ENCODE assay signal across 12 mouse cellular contexts in genomic region chr3:96000080-96000632, GRCm38 (mm10). TPM values are rescaled to one million over a fixed set of nuclear protein-coding genes. Genes with fewer than 3 reads are reported as not detected.
DNase-seq lines count a peak whose midpoint lies in the region; ATAC-seq and TF ChIP-seq lines count a peak whose summit lies in the region.
"Had no signal": no experiment of that assay in that cellular context is flagged by ENCODE, and none has a peak within 500 bp of the region (broad histone marks: within the 10 kb centered on the region; RNA-seq: fewer than 3 reads in every experiment).

No protein-coding gene starts in this region.

- H3K36me3 ChIP-seq in kidney, embryonic 15.5 days = no peaks in the 10 kb centered on the region
- H3K36me3 ChIP-seq in kidney, embryonic 14.5 days (ENCODE audit: control insufficient read depth, insufficient read depth, low read length) = no peaks in the 10 kb centered on the region
- no peaks in the 10 kb centered on the region for H3K36me3 ChIP-seq in liver, embryonic 13.5 days

- 47% methylated on average over 14 of the region's 14 CpGs for WGBS in cerebellum, adult 2 months
- WGBS in kidney, embryonic 15.5 days = 83% methylated on average over 14 of the region's 14 CpGs
- 81% methylated on average over 14 of the region's 14 CpGs for WGBS in kidney, embryonic 14.5 days
- WGBS in liver, embryonic 13.5 days (ENCODE audit: insufficient replicate concordance) = 71% methylated on average over 14 of the region's 14 CpGs

- H3K4me1 ChIP-seq in cerebellum, adult 2 months (ENCODE audit: control insufficient read depth, insufficient read depth, low read length) = peaks cover 28% of the 10 kb centered on the region
- peaks cover 29% of the 10 kb centered on the region for H3K4me1 ChIP-seq in kidney, embryonic 15.5 days
- peaks cover 7% of the 10 kb centered on the region; the same call in 1 of the 2 replicates for H3K4me1 ChIP-seq in kidney, embryonic 14.5 days (ENCODE audit: control insufficient read depth, insufficient read depth, low read length)
- peaks cover 7% of the 10 kb centered on the region for H3K4me1 ChIP-seq in brown adipose tissue, adult 24 weeks (ENCODE audit: control insufficient read depth, insufficient read depth, insufficient read length, low read length)
- peaks cover 57% of the 10 kb centered on the region for H3K4me1 ChIP-seq in liver, embryonic 13.5 days (replicated peaks)

- no peak overlapping the region for H3K4me3 ChIP-seq in cerebellum, adult 2 months (replicated peaks; ENCODE audit: insufficient read depth, low read depth, low read length)
- H3K4me3 ChIP-seq in kidney, embryonic 15.5 days (replicated peaks) = no peak overlapping the region
- H3K4me3 ChIP-seq in kidney, embryonic 14.5 days (ENCODE audit: low read length) = no peak overlapping the region
- no peak overlapping the region for H3K4me3 ChIP-seq in brown adipose tissue, adult 24 weeks (ENCODE audit: insufficient read depth, low read depth, low read length)
- no peak overlapping the region for H3K4me3 ChIP-seq in liver, embryonic 13.5 days (replicated peaks)

- H3K9ac ChIP-seq in kidney, embryonic 15.5 days = no peak overlapping the region
- H3K9ac ChIP-seq in kidney, embryonic 14.5 days (ENCODE audit: low read depth, low read length) = no peak overlapping the region
- peak overlapping the region; percentile 42 for H3K9ac ChIP-seq in liver, embryonic 13.5 days

- no peaks in the 10 kb centered on the region for H3K27me3 ChIP-seq in cerebellum, adult 2 months (ENCODE audit: control insufficient read depth, insufficient read depth, low read length)
- no peaks in the 10 kb centered on the region for H3K27me3 ChIP-seq in kidney, embryonic 15.5 days
- no peaks in the 10 kb centered on the region for H3K27me3 ChIP-seq in kidney, embryonic 14.5 days (ENCODE audit: control insufficient read depth, insufficient read depth, low read length)
- peaks cover 29% of the 10 kb centered on the region for H3K27me3 ChIP-seq in liver, embryonic 13.5 days

- peak overlapping the region; percentile 46 for H3K27ac ChIP-seq in cerebellum, adult 2 months (ENCODE audit: insufficient read depth, low read length)
- H3K27ac ChIP-seq in kidney, embryonic 15.5 days = 0 out of 2 replicates have a peak overlapping the region, but pooled peaks have one; percentile 27
- H3K27ac ChIP-seq in kidney, embryonic 14.5 days (ENCODE audit: low read depth, low read length) = no peak overlapping the region
- peak overlapping the region; percentile 25; the same call in 1 of the 2 replicates for H3K27ac ChIP-seq in brown adipose tissue, adult 24 weeks (replicated peaks; ENCODE audit: low read depth, low read length)
- H3K27ac ChIP-seq in liver, embryonic 13.5 days = peak overlapping the region; percentile 63

- H3K9me3 ChIP-seq in kidney, embryonic 15.5 days (replicated peaks) = no peaks in the 10 kb centered on the region
- H3K9me3 ChIP-seq in kidney, embryonic 14.5 days (ENCODE audit: control insufficient read depth, low read length) = no peaks in the 10 kb centered on the region
- H3K9me3 ChIP-seq in liver, embryonic 13.5 days (replicated peaks) = no peaks in the 10 kb centered on the region

- TF ChIP-seq POLR2A in cerebellum, adult 2 months (IDR thresholded peaks at IDR 0.05; ENCODE audit: borderline replicate concordance, insufficient read depth, low read length) = no peak

- no peak for ATAC-seq in kidney, embryonic 15.5 days (replicated peaks; ENCODE audit: low FRiP score)
- no peak for ATAC-seq in kidney, embryonic 14.5 days (ENCODE audit: low FRiP score, low TSS enrichment)
- no peak for ATAC-seq in liver, embryonic 13.5 days (ENCODE audit: low read depth)
- ATAC-seq: lung, postnatal 0 days had no signal

- H3K4me2 ChIP-seq in kidney, embryonic 15.5 days = no peak overlapping the region
- H3K4me2 ChIP-seq in kidney, embryonic 14.5 days (replicated peaks; ENCODE audit: low read depth, low read length) = no peak overlapping the region
- H3K4me2 ChIP-seq in liver, embryonic 13.5 days = peak overlapping the region; percentile 8; the same call in 1 of the 2 replicates

- TF ChIP-seq CTCF in cerebellum, adult 2 months (IDR thresholded peaks at IDR 0.05; ENCODE audit: borderline replicate concordance, insufficient read depth, low read depth, low read length) = no peak

- peak in 1 of 2 experiments; percentile 52 for DNase-seq in cerebellum, adult 2 months
- DNase-seq in cerebellum, postnatal 4 days (ENCODE audit: low spot score in 2 of 2) = no peak
- no peak for DNase-seq in liver, embryonic 13.5 days
- no peak for DNase-seq in T-cell, adult 2 months (ENCODE audit: low spot score)
- DNase-seq in right cerebral cortex, postnatal 4 days = no peak
- DNase-seq: adrenal gland, postnatal 14 days; gastrocnemius, postnatal 10 days; kidney, adult 18-20 months had no signal

RNA-seq across cellular contexts. Expression of gene Plekho1, which starts 4.4 kb away (rescaled TPM):
- polyA plus RNA-seq in cerebellum, adult 2 months (2012; rRNA removed) = 155 and 160 TPM in 2 replicates
- 43.5 and 44.2 TPM in 2 replicates for polyA plus RNA-seq in kidney, embryonic 15.5 days (2015; fragmentation: Nextera tagmentation; extraction: Ambion mirVana)
- polyA plus RNA-seq in kidney, embryonic 14.5 days (2014; fragmentation: Nextera tagmentation; extraction: Ambion mirVana) = 39.3 and 48.0 TPM in 2 replicates
- 8.8 and 13.9 TPM in 2 replicates for polyA plus RNA-seq in brown adipose tissue, adult 24 weeks (2012; ENCODE audit: insufficient read depth, insufficient read length, missing spikeins)
- 6.9 and 7.8 TPM in 2 replicates for polyA plus RNA-seq in liver, embryonic 13.5 days (2015; fragmentation: Nextera tagmentation; extraction: Ambion mirVana)

RNA-seq across cellular contexts. Expression of gene Vps45, which starts 58.1 kb away (rescaled TPM):
- 33.3 and 33.6 TPM in 2 replicates for polyA plus RNA-seq in cerebellum, adult 2 months (2012; rRNA removed)
- 39.0 and 39.1 TPM in 2 replicates for polyA plus RNA-seq in kidney, embryonic 15.5 days (2015; fragmentation: Nextera tagmentation; extraction: Ambion mirVana)
- polyA plus RNA-seq in kidney, embryonic 14.5 days (2014; fragmentation: Nextera tagmentation; extraction: Ambion mirVana) = 24.3 and 33.0 TPM in 2 replicates
- polyA plus RNA-seq in brown adipose tissue, adult 24 weeks (2012; ENCODE audit: insufficient read depth, insufficient read length, missing spikeins) = 16.6 and 23.7 TPM in 2 replicates
- polyA plus RNA-seq in liver, embryonic 13.5 days (2015; fragmentation: Nextera tagmentation; extraction: Ambion mirVana) = 17.3 and 17.7 TPM in 2 replicates
